Mouse (Mus musculus) lung, adult 18-20 months (tissue): ENCODE measurements around the gene Cyp4f13.
A peak's percentile ranks its signal among the peaks of the same experiment; 100 is the strongest.

Experiments used
- DNase-seq, 2 experiments: peaks; one replicate each; pipeline ENCODE4 v3.0.0; 2022; ENCODE audit warnings: mixed read lengths in 2 of 2

Cyp4f13 gene

DNA sequence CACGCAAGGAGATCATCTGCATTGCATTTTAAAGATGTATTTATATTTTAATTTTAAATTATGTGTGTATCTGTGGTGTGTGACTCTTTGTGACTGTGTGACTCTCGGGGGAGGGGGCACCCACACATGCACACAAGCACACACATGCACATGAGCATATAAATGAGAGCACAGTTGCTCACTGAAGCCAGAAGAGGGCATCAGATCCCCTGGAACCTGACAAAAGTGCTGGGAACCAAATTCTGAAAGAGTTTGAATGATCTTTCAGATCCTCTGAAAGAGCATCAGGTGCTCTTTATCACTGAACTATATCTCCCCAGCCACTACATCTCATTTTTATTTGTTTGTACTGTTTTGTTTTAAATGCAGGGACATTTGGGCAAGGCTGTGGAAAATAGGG is 42.8 kb downstream of the Cyp4f13 start:
- no peak for DNase-seq

DNA sequence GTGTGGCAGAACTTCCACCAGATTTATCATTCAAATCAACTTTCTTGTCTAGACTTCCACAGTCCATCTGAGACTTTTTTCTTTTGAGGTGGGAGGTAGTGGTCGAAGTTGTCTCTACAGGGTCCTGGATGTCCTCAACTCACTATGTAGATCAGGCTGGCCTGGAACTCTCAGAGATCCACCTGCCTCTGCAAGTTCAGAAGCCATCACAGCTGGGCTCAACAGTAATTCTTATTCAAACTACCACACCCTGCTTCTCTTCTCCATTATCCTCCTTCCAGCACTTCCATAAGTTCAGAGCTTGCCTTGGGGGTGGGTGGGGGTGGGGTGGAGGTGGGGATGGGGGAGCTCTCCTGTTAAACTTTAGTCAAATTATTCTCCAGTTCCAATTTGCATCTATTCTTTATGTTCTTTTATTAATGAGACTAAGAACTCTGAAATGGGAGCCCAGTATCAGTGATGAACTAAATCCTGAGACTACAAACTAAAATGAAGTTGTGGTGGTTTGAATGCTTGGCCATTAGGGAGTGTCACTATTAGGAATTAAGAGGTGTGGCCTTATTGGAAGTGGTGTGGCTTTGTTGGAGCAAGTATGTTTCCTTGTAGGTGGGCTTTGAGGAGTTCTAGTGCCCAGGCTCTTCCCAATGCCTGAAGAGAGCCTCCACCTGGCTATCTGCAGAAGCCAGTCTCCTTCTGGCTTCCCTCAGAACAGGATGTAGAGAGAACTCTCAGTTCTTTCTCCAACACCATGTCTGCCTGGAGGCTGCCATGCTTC is 45.3 kb downstream of the Cyp4f13 start:
- no peak for DNase-seq

DNA sequence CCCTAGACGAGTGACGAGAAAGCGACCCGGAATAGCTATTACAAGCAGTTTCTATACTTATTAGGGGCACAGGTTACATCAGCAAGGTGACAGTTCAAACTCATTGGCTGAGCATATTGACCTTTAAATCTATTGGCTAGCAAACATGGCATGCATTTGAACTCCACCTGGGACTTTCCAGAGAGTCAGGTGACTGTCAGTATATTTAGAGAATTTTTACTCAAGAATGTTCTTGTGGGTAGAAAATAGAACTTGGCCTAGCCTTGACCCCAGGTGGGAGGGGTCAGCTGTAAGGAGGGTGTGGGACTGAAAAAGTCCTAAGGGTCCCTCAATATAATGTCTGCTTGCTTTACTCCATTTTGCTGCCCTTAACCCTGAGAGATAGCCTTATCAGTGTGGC is 51.8 kb downstream of the Cyp4f13 start:
- DNase-seq: no peak

DNA sequence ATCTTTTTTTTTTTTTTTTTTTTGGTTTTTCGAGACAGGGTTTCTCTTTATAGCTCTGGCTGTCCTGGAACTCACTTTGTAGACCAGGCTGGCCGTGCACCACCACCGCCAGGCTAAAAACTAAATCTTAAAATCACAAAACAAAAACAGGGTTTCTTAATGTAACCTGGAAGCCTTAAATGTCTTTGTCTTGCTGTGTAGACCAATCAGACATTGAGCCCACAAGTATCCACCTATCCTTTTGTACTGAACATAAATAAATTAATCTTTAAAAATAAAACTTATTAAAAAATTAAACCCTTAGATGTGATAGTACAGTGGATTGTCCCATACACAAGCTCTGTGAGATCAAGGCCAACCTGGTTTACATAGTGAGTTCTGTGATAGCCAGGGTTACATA is 53.3 kb downstream of the Cyp4f13 start:
- DNase-seq: no peak

DNA sequence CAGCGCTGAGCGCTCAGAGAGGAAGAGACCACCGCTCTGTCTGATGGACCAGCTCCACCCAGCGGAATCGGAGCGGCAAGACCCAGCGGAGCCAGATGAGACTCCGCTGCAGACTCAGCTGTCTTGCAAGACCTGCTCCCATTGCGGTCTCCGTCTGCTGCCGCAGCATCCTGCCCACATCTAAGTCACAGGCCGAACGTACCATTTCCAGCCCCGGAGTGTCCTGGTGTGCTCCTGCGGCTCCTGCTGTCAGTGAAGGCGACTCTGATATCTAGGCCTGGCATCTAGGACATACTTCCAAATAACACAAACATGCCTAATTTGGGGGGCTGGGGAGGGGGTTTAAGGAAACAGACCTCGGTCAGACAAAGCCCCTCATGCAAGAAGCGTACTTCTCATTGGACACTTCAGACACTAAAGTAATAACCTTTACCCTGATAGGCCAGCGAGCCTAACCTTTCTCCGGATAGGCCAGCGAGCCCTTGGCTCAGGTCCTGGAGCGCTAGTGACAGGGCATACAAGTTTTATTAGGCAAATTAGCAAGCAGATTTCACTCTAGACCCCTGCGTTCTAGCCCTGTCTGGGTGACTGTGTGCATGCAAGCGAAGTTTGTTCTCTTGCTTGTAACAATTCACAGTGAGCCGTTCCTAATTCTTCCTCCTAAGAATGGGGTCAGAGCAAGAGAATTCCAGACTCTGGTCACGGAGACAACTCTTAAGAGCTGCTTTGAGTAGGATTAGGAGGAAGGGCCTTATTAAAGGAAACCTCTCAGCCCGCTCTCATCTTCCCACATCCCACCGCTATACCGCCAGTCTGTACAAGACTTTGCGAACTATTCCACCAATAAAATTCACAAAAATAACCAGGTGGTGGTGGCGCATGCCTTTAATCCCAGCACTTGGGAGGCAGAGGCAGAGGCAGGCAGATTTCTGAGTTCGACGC is 55.7 kb downstream of the Cyp4f13 start, which contains the start of gene Zfp870:
Gene Zfp870 (minus strand): TSS at position 404 of the 942 bp plus-strand sequence.
- DNase-seq: peak; percentile 88 to 94

DNA sequence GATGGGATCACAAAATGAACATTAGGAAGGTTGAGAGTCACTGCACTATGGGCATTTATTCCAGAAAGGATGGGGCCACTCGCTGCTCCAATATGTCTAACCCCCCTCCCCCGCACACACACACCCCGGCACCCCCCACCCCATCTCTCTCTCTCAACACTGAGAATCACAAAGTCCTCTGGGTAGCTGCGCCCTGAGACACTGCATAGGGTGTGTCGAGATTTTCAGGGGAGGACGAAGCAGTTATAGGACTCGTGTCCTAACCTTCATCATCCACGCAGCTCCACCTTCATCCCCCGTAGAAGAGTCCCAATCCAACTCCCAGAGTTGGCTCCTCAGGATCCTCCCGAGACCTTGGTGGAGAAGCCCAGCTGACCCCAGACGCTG is 56.4 kb downstream of the Cyp4f13 start:
- DNase-seq: no peak

DNA sequence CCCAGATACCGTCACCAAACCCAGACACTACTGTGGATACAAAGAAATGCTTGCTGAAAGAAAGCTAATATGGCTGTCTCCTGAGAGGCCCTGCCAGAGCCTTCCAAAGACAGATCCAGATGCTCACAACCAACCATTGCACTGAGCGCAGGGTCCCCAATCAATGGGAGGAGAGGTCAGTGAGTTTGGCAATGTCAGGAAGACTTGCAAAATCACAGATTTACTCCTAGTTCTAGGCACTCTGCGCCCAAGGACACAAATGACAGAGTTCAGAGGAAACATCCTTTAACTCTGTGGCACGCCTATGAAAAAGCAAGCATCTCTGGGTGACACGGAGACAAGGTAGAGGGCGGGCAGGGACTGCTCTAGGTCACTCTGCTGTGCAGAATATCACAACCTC is 57.6 kb downstream of the Cyp4f13 start:
- no peak for DNase-seq

DNA sequence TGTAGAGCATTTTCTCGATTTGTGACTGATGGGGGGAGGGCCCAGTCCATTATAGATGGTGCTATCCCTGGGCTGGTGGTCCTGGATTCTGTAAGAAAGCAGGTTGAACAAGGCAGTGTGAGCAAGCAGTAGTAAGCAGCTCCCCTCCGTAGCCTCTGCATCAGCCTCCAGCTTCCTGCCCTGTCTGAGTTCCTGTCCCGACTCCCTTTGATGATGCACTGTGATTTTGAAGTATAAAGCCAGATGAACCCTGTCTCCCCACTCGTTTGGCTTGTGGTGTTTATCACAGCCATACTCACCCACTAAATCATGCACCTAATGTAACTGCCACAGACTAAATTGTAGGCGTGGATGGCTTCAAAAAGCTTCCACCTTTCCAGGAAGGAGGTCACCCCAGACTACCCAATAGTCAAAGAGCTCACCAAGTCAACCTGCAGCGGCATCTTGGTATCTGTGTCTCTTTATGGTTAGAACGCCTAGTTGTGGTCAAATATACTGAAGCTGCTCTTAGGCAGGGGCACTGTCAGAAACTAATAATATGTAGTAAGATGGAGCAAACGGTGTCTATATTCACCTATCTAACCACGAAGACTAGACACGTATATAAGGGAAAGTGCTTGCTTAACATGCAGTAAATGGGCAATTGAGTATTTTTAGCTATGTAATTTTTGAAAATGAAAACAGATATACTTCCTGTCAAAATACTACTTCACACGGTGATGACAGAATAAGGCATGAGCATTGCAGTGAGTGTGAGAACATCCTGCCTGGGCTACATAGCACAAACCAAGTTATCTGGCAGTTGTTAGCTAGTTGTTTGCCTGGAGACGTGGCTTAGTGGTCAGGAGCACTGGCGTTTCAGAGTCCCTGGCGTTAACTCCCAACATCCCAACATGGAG is 66.6 kb downstream of the Cyp4f13 start:
- DNase-seq: no peak

DNA sequence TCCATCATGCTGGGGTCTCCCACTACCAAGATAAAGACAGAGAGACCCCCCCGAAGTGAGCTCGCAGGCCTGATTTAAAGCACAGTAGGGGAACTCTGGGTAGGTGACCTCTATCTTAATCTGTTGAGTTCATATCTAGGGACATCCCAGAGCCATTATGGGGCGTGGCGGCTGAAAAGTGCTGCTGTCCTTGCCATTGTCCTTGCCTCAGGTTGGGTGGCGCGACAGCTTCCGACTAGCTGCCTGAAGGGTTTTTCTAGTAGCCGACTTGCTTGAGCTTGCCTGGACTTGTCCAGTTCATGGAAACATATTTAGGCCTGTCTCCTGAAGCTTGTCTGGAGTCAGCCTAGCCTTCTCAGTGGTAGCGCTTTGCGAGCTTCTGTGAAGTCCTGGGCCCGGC is 68.4 kb downstream of the Cyp4f13 start:
- DNase-seq: peak in 1 of 2 experiments; percentile 1

DNA sequence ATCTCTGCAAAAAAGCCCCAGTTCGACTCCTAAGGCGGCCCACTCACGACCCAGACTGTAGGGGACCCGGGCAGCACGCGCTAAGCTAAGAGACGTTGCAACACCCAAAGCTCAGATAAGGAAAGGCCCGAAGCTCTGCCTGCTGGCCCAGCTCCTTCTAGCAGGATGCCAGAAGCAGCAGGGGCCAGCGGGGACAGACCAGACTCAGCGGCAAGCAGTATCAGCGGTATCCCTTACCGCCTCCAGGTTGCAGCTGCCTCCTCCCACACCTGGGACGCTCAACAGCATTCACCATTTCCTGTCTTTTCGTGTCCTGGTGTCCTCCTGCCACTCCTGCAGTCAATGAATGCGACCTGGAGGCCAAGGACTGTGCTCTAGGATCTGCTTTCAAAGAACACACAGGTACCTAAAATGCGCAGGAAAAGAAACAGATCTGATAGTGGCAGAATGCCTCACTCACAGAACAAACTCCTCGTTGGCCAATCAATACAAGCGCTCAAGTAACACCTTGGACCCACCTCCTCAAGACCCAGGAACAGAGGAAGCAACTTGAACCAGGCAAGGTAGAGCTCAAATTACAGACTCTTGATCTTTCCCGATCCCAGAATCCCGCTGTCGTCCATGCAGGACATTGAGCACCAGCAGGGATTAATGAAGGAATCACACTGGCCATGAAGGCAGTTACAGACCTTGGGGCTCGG is 69.6 kb downstream of the Cyp4f13 start:
- DNase-seq: no peak
